Mouse (Mus musculus) heart, embryonic 16.5 days (tissue): ENCODE data around the gene Tll2. TPM values are rescaled to one million over a fixed set of nuclear protein-coding genes. Genes with fewer than 3 reads are reported as not detected.

Source experiments
- ATAC-seq: fragments of 200-750 bp; cut with Nextera tagmentation; replicated peaks from 2 replicates; pipeline ENCODE4 v1.8.0; 2017; ENCODE audit warnings: moderate number of reproducible peaks; ENCODE audit not compliant: insufficient read depth, low FRiP score; ENCODE audit errors: extremely low read depth
- H3K27ac ChIP-seq: fragments of 300-500 bp; sonication (generic); 2 replicates; pipeline ENCODE4 v1.5.1; 2014; ENCODE audit warnings: mild to moderate bottlenecking, low read length, control low read depth, moderate library complexity
- H3K27me3 ChIP-seq: fragments of 300-500 bp; sonication (generic); 2 replicates; pipeline ENCODE4 v1.6.1; 2014; ENCODE audit warnings: low read length, mixed read lengths; ENCODE audit not compliant: control insufficient read depth, insufficient read depth
- H3K36me3 ChIP-seq: fragments of 300-500 bp; sonication (generic); 2 replicates; pipeline ENCODE4 v1.6.1; 2014; ENCODE audit not compliant: control insufficient read depth, insufficient read depth
- H3K4me1 ChIP-seq: fragments of 300-500 bp; sonication (generic); 2 replicates; pipeline ENCODE4 v1.6.1; 2014; ENCODE audit warnings: low read length, mixed read lengths; ENCODE audit not compliant: control insufficient read depth, insufficient read depth
- H3K4me2 ChIP-seq: fragments of 300-500 bp; sonication (generic); 2 replicates; pipeline ENCODE4 v1.6.1; 2014; ENCODE audit warnings: low read depth, mild to moderate bottlenecking, control low read depth, low read length
- H3K4me3 ChIP-seq: fragments of 300-500 bp; sonication (generic); 2 replicates; pipeline ENCODE4 v1.5.1; 2014; ENCODE audit warnings: mild to moderate bottlenecking, control low read depth, low read length
- H3K9ac ChIP-seq: fragments of 300-500 bp; sonication (generic); 2 replicates; pipeline ENCODE4 v1.6.1; 2014; ENCODE audit warnings: low read length, control low read depth
- H3K9me3 ChIP-seq: fragments of 300-500 bp; sonication (generic); replicated peaks from 2 replicates; pipeline ENCODE4 v1.6.1; 2016; ENCODE audit warnings: low read length; ENCODE audit not compliant: control insufficient read depth
- WGBS: fragments of 180-500 bp; shearing (Covaris S2); extraction: QIAGEN DNeasy Blood & Tissue Kit; methylation state at CpG from one replicate; pipeline ENCODE4 v1.1.7; 2014; 5-methylcytosine and 5-hydroxymethylcytosine counted together
- polyA plus RNA-seq: library from polyadenylated mRNA; unstranded; fragments of >200 nt; fragmentation: Nextera tagmentation; extraction: Ambion mirVana; gene quantifications from 2 replicates; pipeline ENCODE4 v1.2.1, GENCODE M21; 2015

Gene Tll2
- polyA plus RNA-seq, 1 experiment from 2014 or later = 0.20 TPM

GRCm38 (mm10) chr19:41206041-41206810, 409 bp downstream of the Tll2 start:
- Histone ChIP-seq H3K9me3 (no peaks in the 10 kb centered on the region), H3K4me3 (peak overlapping the region; percentile 55), H3K36me3 (peaks cover 6% of the 10 kb centered on the region; the same call in 1 of the 2 replicates), H3K9ac (peak overlapping the region; percentile 60), H3K4me1 (peaks cover 6% of the 10 kb centered on the region), H3K4me2 (peak overlapping the region; percentile 90), H3K27me3 (peaks cover 28% of the 10 kb centered on the region), H3K27ac (no peak overlapping the region)
- under 1% methylated on average over 46 of the region's 46 CpGs for WGBS
- ATAC-seq = no peak

GRCm38 (mm10) chr19:41204159-41205081, 2.2 kb downstream of the Tll2 start:
- H3K27ac ChIP-seq = no peak overlapping the region
- no peaks in the 10 kb centered on the region for H3K36me3 ChIP-seq
- no peak for ATAC-seq
- no peak overlapping the region for H3K4me2 ChIP-seq
- peaks cover 28% of the 10 kb centered on the region for H3K27me3 ChIP-seq
- H3K4me3 ChIP-seq = no peak overlapping the region
- H3K9ac ChIP-seq = no peak overlapping the region
- WGBS = 68% methylated on average over 11 of the region's 11 CpGs
- no peaks in the 10 kb centered on the region for H3K9me3 ChIP-seq
- H3K4me1 ChIP-seq = peaks cover 6% of the 10 kb centered on the region

GRCm38 (mm10) chr19:41197606-41198005, 9.0 kb downstream of the Tll2 start:
- H3K9ac ChIP-seq = no peak overlapping the region
- H3K9me3 ChIP-seq = no peaks in the 10 kb centered on the region
- no peaks in the 10 kb centered on the region for H3K27me3 ChIP-seq
- WGBS = 62% methylated on average over 12 of the region's 12 CpGs
- H3K27ac ChIP-seq = no peak overlapping the region
- no peaks in the 10 kb centered on the region for H3K4me1 ChIP-seq
- ATAC-seq = no peak
- H3K4me3 ChIP-seq = no peak overlapping the region
- H3K4me2 ChIP-seq = no peak overlapping the region
- H3K36me3 ChIP-seq = no peaks in the 10 kb centered on the region

GRCm38 (mm10) chr19:41193379-41193778, 13.3 kb downstream of the Tll2 start:
- no peaks in the 10 kb centered on the region for H3K9me3 ChIP-seq
- no peak for ATAC-seq
- WGBS = 86% methylated on average over 1 of the region's 1 CpGs
- H3K4me3 ChIP-seq = no peak overlapping the region
- H3K27me3 ChIP-seq = no peaks in the 10 kb centered on the region; the same call in 1 of the 2 replicates
- no peak overlapping the region for H3K4me2 ChIP-seq
- no peak overlapping the region for H3K27ac ChIP-seq
- no peak overlapping the region for H3K9ac ChIP-seq
- H3K4me1 ChIP-seq = no peaks in the 10 kb centered on the region
- no peaks in the 10 kb centered on the region for H3K36me3 ChIP-seq

GRCm38 (mm10) chr19:41192953-41193352, 13.7 kb downstream of the Tll2 start:
- Histone ChIP-seq H3K4me1 (no peaks in the 10 kb centered on the region), H3K27ac (no peak overlapping the region), H3K9me3 (no peaks in the 10 kb centered on the region; the same call in 1 of the 2 replicates), H3K36me3 (no peaks in the 10 kb centered on the region), H3K27me3 (no peaks in the 10 kb centered on the region; the same call in 1 of the 2 replicates), H3K4me3 (no peak overlapping the region), H3K4me2 (no peak overlapping the region), H3K9ac (no peak overlapping the region)
- ATAC-seq = no peak
- WGBS = 84% methylated on average over 4 of the region's 4 CpGs

DNA sequence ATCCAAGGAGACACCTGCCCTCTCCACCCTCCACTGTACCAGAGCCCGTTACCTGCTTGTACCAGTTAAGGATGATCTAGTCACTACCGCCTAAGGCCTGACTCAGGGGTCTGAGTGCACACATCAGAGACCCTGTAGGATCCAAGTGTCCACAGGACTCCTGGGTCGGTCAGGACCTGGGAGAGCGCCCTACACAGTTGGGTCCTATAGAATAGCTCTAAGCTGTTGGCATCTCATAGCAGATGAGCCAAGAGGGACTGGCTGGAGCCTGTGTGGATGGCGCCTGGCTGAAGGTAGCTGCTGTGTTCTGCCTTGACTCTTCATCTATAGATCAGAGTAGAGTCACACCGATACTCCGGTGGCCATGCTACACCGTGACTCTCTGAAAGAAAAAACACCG, 14.9 kb downstream of the Tll2 start:
- Histone ChIP-seq H3K4me2 (no peak overlapping the region), H3K27ac (no peak overlapping the region), H3K36me3 (no peaks in the 10 kb centered on the region), H3K27me3 (no peaks in the 10 kb centered on the region; the same call in 1 of the 2 replicates), H3K9me3 (peaks cover 4% of the 10 kb centered on the region; the same call in 1 of the 2 replicates), H3K4me3 (no peak overlapping the region), H3K9ac (no peak overlapping the region), H3K4me1 (no peaks in the 10 kb centered on the region)
- WGBS = 76% methylated on average over 9 of the region's 9 CpGs
- ATAC-seq = no peak

GRCm38 (mm10) chr19:41190876-41191434, 15.7 kb downstream of the Tll2 start:
- H3K36me3 ChIP-seq = no peaks in the 10 kb centered on the region
- no peaks in the 10 kb centered on the region; the same call in 1 of the 2 replicates for H3K27me3 ChIP-seq
- H3K4me3 ChIP-seq = no peak overlapping the region
- no peak overlapping the region for H3K4me2 ChIP-seq
- no peaks in the 10 kb centered on the region for H3K4me1 ChIP-seq
- no peak overlapping the region for H3K9ac ChIP-seq
- peaks cover 4% of the 10 kb centered on the region; the same call in 1 of the 2 replicates for H3K9me3 ChIP-seq
- H3K27ac ChIP-seq = no peak overlapping the region
- ATAC-seq = no peak
- 74% methylated on average over 6 of the region's 6 CpGs for WGBS

- no peak for ATAC-seq
- no peaks in the 10 kb centered on the region for H3K4me1 ChIP-seq
- no peak overlapping the region for H3K4me2 ChIP-seq
- no peaks in the 10 kb centered on the region for H3K36me3 ChIP-seq
- no peak overlapping the region for H3K27ac ChIP-seq
- no peak overlapping the region for H3K4me3 ChIP-seq
- H3K9me3 ChIP-seq = no peaks in the 10 kb centered on the region
- 28% methylated on average over 6 of the region's 6 CpGs for WGBS
- no peak overlapping the region for H3K9ac ChIP-seq
- no peaks in the 10 kb centered on the region for H3K27me3 ChIP-seq
These were observed 29.3 kb downstream of the Tll2 start for GRCm38 (mm10) chr19:41177331-41177730.
